Mouse (Mus musculus) E14TG2a.4 (cell line): ENCODE results near the gene Hdac11.

ENCODE experiments used
- CTCF ChIP-seq: conservative IDR thresholded peaks from 2 replicates; pipeline ENCODE4 v1.5.1; 2014; ENCODE audit warnings: low read length
- NANOG ChIP-seq: IDR thresholded peaks from 2 replicates; pipeline ENCODE4 v1.6.1; 2014; ENCODE audit warnings: borderline replicate concordance, low read length, mixed read lengths
- POU5F1 ChIP-seq: IDR thresholded peaks from 2 replicates; pipeline ENCODE4 v1.6.1; 2014; ENCODE audit warnings: low read length, borderline replicate concordance

DNA sequence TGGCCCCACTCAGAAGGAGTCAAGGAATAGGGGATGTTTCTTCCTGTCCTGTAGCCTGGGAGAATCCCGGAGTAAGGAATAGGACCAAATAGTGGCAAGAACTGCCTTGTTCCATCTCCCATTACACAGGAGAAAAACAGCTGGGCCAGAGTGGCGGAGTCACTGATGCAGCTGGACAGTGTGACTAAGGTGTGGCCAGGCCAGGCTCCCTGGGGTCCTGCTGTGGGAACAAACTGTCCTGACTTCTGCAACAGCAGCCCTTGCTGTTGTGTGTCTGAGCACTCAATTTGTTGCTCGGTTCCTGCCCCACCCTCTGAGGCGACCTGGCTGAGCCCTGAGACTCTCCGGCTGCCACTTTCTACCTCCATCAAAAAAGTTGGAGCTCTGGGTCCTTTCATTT, 29.0 kb downstream of the Hdac11 start:
- TF ChIP-seq CTCF (no peak), POU5F1 (no peak), NANOG (no peak)
